Mouse (Mus musculus) heart, adult 10 weeks (tissue): ENCODE results near the gene Zfp101. TPM values are rescaled to one million over a fixed set of nuclear protein-coding genes. Genes with fewer than 3 reads are reported as not detected.

Source experiments
- polyA plus RNA-seq: library from polyadenylated mRNA; stranded (reverse); fragments of 350-450 nt; fragmentation: Illumina TruSeq; extraction: RNeasy Lipid Tissue Mini Kit (QIAGEN cat#74804); gene quantifications from one replicate; pipeline ENCODE4 v1.2.3, GENCODE M21; 2014; ENCODE audit warnings: low read depth, low replicate concordance

Zfp101 gene
- polyA plus RNA-seq, result 3.8 TPM

DNA sequence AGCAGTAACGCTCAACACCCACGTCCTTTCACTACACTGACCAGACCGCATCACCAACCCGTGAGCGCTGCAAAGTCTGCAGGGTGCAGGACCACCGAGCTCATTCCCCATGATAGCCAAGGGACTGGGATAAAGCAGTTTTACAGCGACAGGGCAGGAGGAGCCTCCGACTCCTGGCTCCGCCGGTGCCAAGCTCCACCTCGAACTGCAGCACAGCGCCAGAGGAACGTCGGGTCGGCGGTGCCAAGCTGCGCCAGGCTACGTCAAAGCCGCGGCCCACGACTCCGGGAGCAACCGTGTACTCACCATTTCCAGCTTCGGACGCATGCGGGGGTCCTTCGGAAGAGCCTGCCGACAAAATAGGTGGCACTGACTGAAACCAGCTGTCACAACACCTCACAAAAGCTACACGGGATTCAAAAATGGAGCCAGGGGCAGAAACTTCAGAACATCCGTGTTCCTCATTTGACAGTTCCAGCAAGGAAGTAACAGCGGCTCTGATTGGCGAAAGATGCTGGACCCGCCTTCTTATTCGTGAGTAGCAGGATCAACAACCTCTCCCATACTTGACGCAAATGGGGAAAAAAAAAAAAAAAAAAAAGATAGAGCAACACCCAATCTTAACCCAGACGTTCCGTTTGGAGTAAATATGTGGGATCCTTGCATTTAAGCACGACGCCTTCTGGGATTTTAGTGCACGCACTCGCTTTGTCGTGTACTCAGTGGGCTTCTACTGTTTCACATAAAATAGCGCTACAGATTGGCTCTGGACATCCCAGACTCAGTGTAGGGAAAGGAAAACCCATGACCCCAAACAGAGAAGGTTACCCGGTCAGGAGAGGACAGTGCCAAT is at the start of gene Zfp101:
Gene Zfp101 (minus strand): TSS at position 460 of the 853 bp plus-strand sequence.

DNA sequence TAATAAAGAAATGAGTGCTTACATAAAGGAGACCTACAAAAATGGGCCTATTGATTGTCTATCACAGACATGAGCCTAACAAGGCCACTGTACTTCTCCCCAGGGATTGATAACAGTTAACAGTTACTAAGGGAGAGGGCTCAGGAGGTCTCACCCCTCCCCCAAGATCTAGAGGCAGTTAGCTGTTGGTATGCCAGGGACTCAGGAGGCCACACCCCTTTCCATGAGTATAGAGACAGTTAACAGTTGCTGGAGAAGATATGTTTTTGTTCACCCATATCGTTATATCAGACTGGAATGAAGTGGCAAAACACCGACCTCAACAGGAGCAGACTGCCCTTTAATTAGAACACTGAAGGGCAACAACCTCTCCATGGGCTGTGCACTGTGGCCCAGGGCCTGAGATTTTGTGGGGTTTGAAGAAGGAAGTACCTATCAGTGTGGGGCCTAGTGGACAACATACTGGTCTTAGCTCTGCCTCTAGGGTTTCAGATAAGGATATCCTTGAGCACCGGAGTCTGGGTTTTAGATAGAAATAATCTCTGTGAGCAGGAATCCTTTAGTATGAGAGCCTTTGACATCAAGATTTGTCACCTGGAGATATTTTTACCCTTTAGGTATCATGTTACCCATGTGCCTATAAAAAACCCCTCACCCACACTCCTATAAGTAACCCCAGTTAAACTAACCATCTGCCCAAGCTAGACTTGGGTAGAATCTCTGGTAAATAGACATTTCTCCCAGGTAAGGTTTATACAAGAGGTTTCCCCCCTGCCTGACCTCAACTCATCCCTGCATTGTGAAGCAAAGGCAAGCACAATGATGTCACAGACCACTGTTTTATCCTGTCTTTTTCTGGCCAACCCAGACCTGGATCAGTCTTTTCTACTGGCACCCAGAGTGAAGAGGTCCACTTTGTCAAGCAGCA is 37.8 kb upstream of the Zfp101 start, which contains the start of gene Actl9:
Gene Actl9 (plus strand): TSS at position 878 of the 928 bp plus-strand sequence.

DNA sequence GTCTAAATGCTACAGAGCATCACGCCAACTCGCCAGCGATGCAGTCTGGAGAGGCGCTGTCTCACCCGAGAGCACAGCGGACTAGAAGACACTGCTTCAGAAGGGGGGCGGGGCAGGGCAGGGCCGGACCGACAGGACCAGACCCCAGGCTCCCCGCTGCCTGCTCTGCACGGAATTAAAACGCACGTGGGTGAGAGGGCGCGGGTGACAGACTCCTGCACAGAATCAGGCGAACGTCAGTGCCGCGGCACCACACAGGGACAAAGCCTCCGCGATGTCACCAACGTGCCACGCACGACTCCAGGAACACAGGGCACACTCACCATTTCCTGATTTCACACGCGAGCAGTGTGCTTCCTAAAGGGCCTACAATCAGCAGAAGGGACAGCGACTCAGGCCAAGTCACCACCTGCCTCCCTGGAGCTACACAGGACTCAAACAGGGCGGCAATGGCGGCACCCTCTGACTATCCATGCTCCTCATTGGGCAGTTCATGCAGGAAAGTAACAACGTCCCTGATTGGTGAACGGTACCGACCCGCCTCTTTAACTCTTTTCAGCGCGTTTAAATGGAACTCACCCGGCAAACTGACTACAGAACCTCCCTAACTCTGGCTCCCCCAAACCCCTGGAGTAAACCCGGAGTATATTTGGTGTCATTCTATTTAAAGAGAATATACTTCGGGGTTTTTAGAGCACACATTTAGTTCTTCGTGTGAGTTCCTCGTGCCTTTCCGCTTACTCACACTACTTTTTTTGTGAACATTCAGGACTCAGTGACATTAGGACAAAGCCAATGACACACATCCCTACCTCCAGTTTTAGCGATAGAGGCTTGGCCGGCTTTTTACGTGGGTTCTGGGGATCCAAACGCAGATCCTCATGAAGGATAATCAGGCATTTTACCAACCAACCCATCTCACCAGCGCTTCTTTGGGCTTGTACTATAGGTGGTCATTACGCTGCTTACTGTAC is 35.7 kb downstream of the Zfp101 start, which contains the start of gene Zfp81:
Gene Zfp81 (minus strand): TSS at position 468 of the 974 bp plus-strand sequence.

Other genes with a start within 250 kb of the Zfp101 start
- not detected for gene Olfr55, start 226.2 kb downstream of the Zfp101 start, polyA plus RNA-seq
- not detected for gene Olfr239, start 203.3 kb downstream of the Zfp101 start, polyA plus RNA-seq
- 0.13 TPM for gene Olfr1564, start 173.0 kb downstream of the Zfp101 start, polyA plus RNA-seq
- gene Zfp955a, start 139.5 kb downstream of the Zfp101 start, polyA plus RNA-seq, result 11.8 TPM
- gene Olfr63, start 130.0 kb downstream of the Zfp101 start, polyA plus RNA-seq, result not detected
- 9.9 TPM for gene Zfp955b, start 105.1 kb downstream of the Zfp101 start, polyA plus RNA-seq
- 3.3 TPM for gene Zfp81, start 35.8 kb downstream of the Zfp101 start, polyA plus RNA-seq
- gene Actl9, start 38.3 kb upstream of the Zfp101 start, polyA plus RNA-seq, result not detected
- gene Adamts10, start 129.6 kb upstream of the Zfp101 start, polyA plus RNA-seq, result 34.2 TPM
- 1.9 TPM for gene Myo1f, start 161.1 kb upstream of the Zfp101 start, polyA plus RNA-seq
- gene Zfp414, start 234.4 kb upstream of the Zfp101 start, polyA plus RNA-seq, result 12.1 TPM
- 0.52 TPM for gene Pram1, start 243.4 kb upstream of the Zfp101 start, polyA plus RNA-seq